Mouse (Mus musculus): ENCODE results near the gene Slc7a6os. TPM values are rescaled to one million over a fixed set of nuclear protein-coding genes. Genes with fewer than 3 reads are reported as not detected.

Gene Slc7a6os
- polyA plus RNA-seq, 1 experiment from 2014 or later = 19.5 TPM

- 68% methylated on average over 1 of the region's 1 CpGs for WGBS
- Histone ChIP-seq H3K9ac (no peak overlapping the region), H3K9me3 (replicated peaks) (no peaks in the 10 kb centered on the region), H3K36me3 (0 out of 2 replicates have a peak, but pooled peaks cover 2% of the 10 kb centered on the region), H3K27me3 (no peaks in the 10 kb centered on the region), H3K4me3 (no peak overlapping the region), H3K27ac (no peak overlapping the region), H3K4me1 (replicated peaks) (peaks cover 13% of the 10 kb centered on the region), H3K4me2 (no peak overlapping the region)
- ATAC-seq (replicated peaks; ENCODE audit: insufficient number of reproducible peaks, insufficient read depth, low FRiP score, low read depth) = no peak
These were observed 33.1 kb downstream of the Slc7a6os start for GRCm38 (mm10) chr8:106177594-106177993.

GRCm38 (mm10) chr8:106176891-106177290, 33.8 kb downstream of the Slc7a6os start:
- no peak overlapping the region for H3K27ac ChIP-seq
- H3K9ac ChIP-seq = no peak overlapping the region
- no peaks in the 10 kb centered on the region for H3K9me3 ChIP-seq (replicated peaks)
- no peak overlapping the region for H3K4me2 ChIP-seq
- no peak for ATAC-seq (replicated peaks; ENCODE audit: insufficient number of reproducible peaks, insufficient read depth, low FRiP score, low read depth)
- H3K4me3 ChIP-seq = no peak overlapping the region
- H3K27me3 ChIP-seq = no peaks in the 10 kb centered on the region
- peaks cover 13% of the 10 kb centered on the region for H3K4me1 ChIP-seq (replicated peaks)
- H3K36me3 ChIP-seq = 0 out of 2 replicates have a peak, but pooled peaks cover 2% of the 10 kb centered on the region
- 26% methylated on average over 1 of the region's 1 CpGs for WGBS

- Histone ChIP-seq H3K27me3 (no peaks in the 10 kb centered on the region), H3K9ac (no peak overlapping the region), H3K4me2 (no peak overlapping the region), H3K36me3 (no peaks in the 10 kb centered on the region), H3K4me1 (replicated peaks) (peaks cover 19% of the 10 kb centered on the region), H3K4me3 (no peak overlapping the region), H3K27ac (no peak overlapping the region), H3K9me3 (replicated peaks) (no peaks in the 10 kb centered on the region)
- ATAC-seq (replicated peaks; ENCODE audit: insufficient number of reproducible peaks, insufficient read depth, low FRiP score, low read depth) = no peak
- WGBS = 88% methylated on average over 3 of the region's 3 CpGs
These were observed 37.2 kb downstream of the Slc7a6os start for GRCm38 (mm10) chr8:106173566-106173965.

- H3K4me1 ChIP-seq (replicated peaks) = peaks cover 22% of the 10 kb centered on the region
- H3K36me3 ChIP-seq = no peaks in the 10 kb centered on the region
- no peaks in the 10 kb centered on the region for H3K27me3 ChIP-seq
- no peak for ATAC-seq (replicated peaks; ENCODE audit: insufficient number of reproducible peaks, insufficient read depth, low FRiP score, low read depth)
- peak overlapping the region; percentile 68 for H3K9ac ChIP-seq
- H3K9me3 ChIP-seq (replicated peaks) = no peaks in the 10 kb centered on the region
- WGBS = 21% methylated on average over 6 of the region's 6 CpGs
- peak overlapping the region; percentile 65 for H3K4me3 ChIP-seq
- peak overlapping the region; percentile 85 for H3K4me2 ChIP-seq
- H3K27ac ChIP-seq = no peak overlapping the region
These were observed 40.7 kb downstream of the Slc7a6os start for GRCm38 (mm10) chr8:106169934-106170480.

- H3K27ac ChIP-seq = peak overlapping the region; percentile 72
- peak overlapping the region; percentile 68 for H3K9ac ChIP-seq
- peaks cover 22% of the 10 kb centered on the region for H3K4me1 ChIP-seq (replicated peaks)
- H3K4me2 ChIP-seq = peak overlapping the region; percentile 85
- no peaks in the 10 kb centered on the region for H3K27me3 ChIP-seq
- peak overlapping the region; percentile 65 for H3K4me3 ChIP-seq
- WGBS = under 1% methylated on average over 54 of the region's 54 CpGs
- H3K9me3 ChIP-seq (replicated peaks) = no peaks in the 10 kb centered on the region
- no peaks in the 10 kb centered on the region for H3K36me3 ChIP-seq
- peak; percentile 53; the same call in 1 of the 2 replicates for ATAC-seq (replicated peaks; ENCODE audit: insufficient number of reproducible peaks, insufficient read depth, low FRiP score, low read depth)
These were observed 41.5 kb downstream of the Slc7a6os start for GRCm38 (mm10) chr8:106169017-106169933.

GRCm38 (mm10) chr8:106168356-106169016, 42.2 kb downstream of the Slc7a6os start, which contains the start of gene Slc7a6:
TSS of gene Slc7a6 (plus strand) at chr8:106168857.
- Histone ChIP-seq H3K4me1 (replicated peaks) (peaks cover 22% of the 10 kb centered on the region), H3K9ac (peak within 1 kb of the TSS; percentile 68), H3K9me3 (replicated peaks) (no peaks in the 10 kb centered on the region), H3K36me3 (peaks cover 2% of the 10 kb centered on the region; the same call in 1 of the 2 replicates), H3K27ac (peak within 1 kb of the TSS; percentile 72), H3K4me2 (peak within 1 kb of the TSS; percentile 85), H3K4me3 (peak within 1 kb of the TSS; percentile 65), H3K27me3 (no peaks in the 10 kb centered on the region)
- WGBS = under 1% methylated on average over 59 of the region's 59 CpGs
- ATAC-seq (replicated peaks; ENCODE audit: insufficient number of reproducible peaks, insufficient read depth, low FRiP score, low read depth) = peak; percentile 90

- Histone ChIP-seq H3K4me2 (no peak overlapping the region), H3K4me3 (no peak overlapping the region), H3K9ac (no peak overlapping the region), H3K27me3 (no peaks in the 10 kb centered on the region), H3K36me3 (peaks cover 18% of the 10 kb centered on the region; the same call in 1 of the 2 replicates), H3K9me3 (replicated peaks) (no peaks in the 10 kb centered on the region), H3K27ac (no peak overlapping the region), H3K4me1 (replicated peaks) (peaks cover 22% of the 10 kb centered on the region)
- WGBS = 46% methylated on average over 4 of the region's 4 CpGs
- ATAC-seq (replicated peaks; ENCODE audit: insufficient number of reproducible peaks, insufficient read depth, low FRiP score, low read depth) = no peak
These were observed 45.3 kb downstream of the Slc7a6os start for GRCm38 (mm10) chr8:106165460-106165859.

GRCm38 (mm10) chr8:106163251-106163650, 47.5 kb downstream of the Slc7a6os start:
- no peak overlapping the region for H3K27ac ChIP-seq
- no peak overlapping the region for H3K4me3 ChIP-seq
- H3K36me3 ChIP-seq = peaks cover 18% of the 10 kb centered on the region; the same call in 1 of the 2 replicates
- ATAC-seq (replicated peaks; ENCODE audit: insufficient number of reproducible peaks, insufficient read depth, low FRiP score, low read depth) = no peak
- H3K4me2 ChIP-seq = no peak overlapping the region
- no peak overlapping the region for H3K9ac ChIP-seq
- no peaks in the 10 kb centered on the region for H3K27me3 ChIP-seq
- no peaks in the 10 kb centered on the region for H3K9me3 ChIP-seq (replicated peaks)
- WGBS = 83% methylated on average over 9 of the region's 9 CpGs
- H3K4me1 ChIP-seq (replicated peaks) = peaks cover 16% of the 10 kb centered on the region

- Histone ChIP-seq H3K9ac (no peak overlapping the region), H3K4me2 (no peak overlapping the region), H3K4me3 (no peak overlapping the region), H3K36me3 (peaks cover 18% of the 10 kb centered on the region; the same call in 1 of the 2 replicates), H3K9me3 (replicated peaks) (no peaks in the 10 kb centered on the region), H3K27me3 (no peaks in the 10 kb centered on the region), H3K27ac (no peak overlapping the region), H3K4me1 (replicated peaks) (no peaks in the 10 kb centered on the region; the same call in 1 of the 2 replicates)
- WGBS = 83% methylated on average over 6 of the region's 6 CpGs
- ATAC-seq (replicated peaks; ENCODE audit: insufficient number of reproducible peaks, insufficient read depth, low FRiP score, low read depth) = no peak
These were observed 50.9 kb downstream of the Slc7a6os start for GRCm38 (mm10) chr8:106159876-106160275.

GRCm38 (mm10) chr8:106158381-106158780, 52.4 kb downstream of the Slc7a6os start:
- peaks cover 15% of the 10 kb centered on the region; the same call in 1 of the 2 replicates for H3K36me3 ChIP-seq
- no peak overlapping the region for H3K27ac ChIP-seq
- H3K27me3 ChIP-seq = no peaks in the 10 kb centered on the region
- H3K9ac ChIP-seq = no peak overlapping the region
- no peaks in the 10 kb centered on the region for H3K9me3 ChIP-seq (replicated peaks)
- H3K4me2 ChIP-seq = no peak overlapping the region
- H3K4me3 ChIP-seq = no peak overlapping the region
- H3K4me1 ChIP-seq (replicated peaks) = no peaks in the 10 kb centered on the region; the same call in 1 of the 2 replicates
- ATAC-seq (replicated peaks; ENCODE audit: insufficient number of reproducible peaks, insufficient read depth, low FRiP score, low read depth) = no peak
- 62% methylated on average over 10 of the region's 10 CpGs for WGBS

- WGBS = 97% methylated on average over 1 of the region's 1 CpGs
- H3K9me3 ChIP-seq (replicated peaks) = no peaks in the 10 kb centered on the region
- peaks cover 7% of the 10 kb centered on the region; the same call in 1 of the 2 replicates for H3K4me1 ChIP-seq (replicated peaks)
- H3K36me3 ChIP-seq = peaks cover 6% of the 10 kb centered on the region; the same call in 1 of the 2 replicates
- H3K4me2 ChIP-seq = no peak overlapping the region
- H3K27ac ChIP-seq = no peak overlapping the region
- no peak for ATAC-seq (replicated peaks; ENCODE audit: insufficient number of reproducible peaks, insufficient read depth, low FRiP score, low read depth)
- no peaks in the 10 kb centered on the region for H3K27me3 ChIP-seq
- H3K9ac ChIP-seq = no peak overlapping the region
- no peak overlapping the region for H3K4me3 ChIP-seq
These were observed 53.3 kb downstream of the Slc7a6os start for GRCm38 (mm10) chr8:106157419-106157818.

Measured in heart, embryonic 15.5 days (tissue).